Mouse (Mus musculus) midbrain, embryonic 14.5 days (tissue): ENCODE measurements around the gene Pgm2. TPM values are rescaled to one million over a fixed set of nuclear protein-coding genes. Genes with fewer than 3 reads are reported as not detected.
A peak's percentile ranks its signal among the peaks of the same experiment; 100 is the strongest.

Source experiments
- ATAC-seq: fragments of 200-750 bp; cut with Nextera tagmentation; 2 replicates; pipeline ENCODE4 v1.8.0; 2017; ENCODE audit warnings: moderate number of reproducible peaks, moderate library complexity; ENCODE audit not compliant: low FRiP score, low TSS enrichment
- DNase-seq: peaks from one replicate; pipeline ENCODE4 v3.0.0-alpha.2; 2015
- H3K27ac ChIP-seq: fragments of 300-500 bp; sonication (generic); replicated peaks from 2 replicates; pipeline ENCODE4 v1.5.1; 2014; ENCODE audit warnings: mild to moderate bottlenecking, low read depth, low read length, moderate library complexity
- H3K27me3 ChIP-seq: fragments of 300-500 bp; sonication (generic); 2 replicates; pipeline ENCODE4 v1.6.1; 2014; ENCODE audit warnings: low read length, control low read depth, mixed read lengths; ENCODE audit not compliant: control insufficient read depth, insufficient read depth
- H3K36me3 ChIP-seq: fragments of 300-500 bp; sonication (generic); 2 replicates; pipeline ENCODE4 v1.6.1; 2014; ENCODE audit warnings: low read length, control low read depth; ENCODE audit not compliant: control insufficient read depth, insufficient read depth
- H3K4me1 ChIP-seq: fragments of 300-500 bp; sonication (generic); 2 replicates; pipeline ENCODE4 v1.6.1; 2014; ENCODE audit warnings: mild to moderate bottlenecking, antibody characterized with exemption, low read length, control low read depth; ENCODE audit not compliant: control insufficient read depth, insufficient read depth
- H3K4me2 ChIP-seq: fragments of 300-500 bp; sonication (generic); 2 replicates; pipeline ENCODE4 v1.6.1; 2014; ENCODE audit warnings: mild to moderate bottlenecking, low read length, moderate library complexity
- H3K4me3 ChIP-seq: fragments of 300-500 bp; sonication (generic); replicated peaks from 2 replicates; pipeline ENCODE4 v1.5.1; 2014; ENCODE audit warnings: low read depth, low read length
- H3K9ac ChIP-seq: fragments of 300-500 bp; sonication (generic); replicated peaks from 2 replicates; pipeline ENCODE4 v1.6.1; 2014; ENCODE audit warnings: mild to moderate bottlenecking, low read length, moderate library complexity
- H3K9me3 ChIP-seq: fragments of 300-500 bp; sonication (generic); 2 replicates; pipeline ENCODE4 v1.6.1; 2016; ENCODE audit warnings: low read length, control low read depth, mixed read lengths; ENCODE audit not compliant: control insufficient read depth
- WGBS: fragments of 180-500 bp; shearing (Covaris S2); extraction: QIAGEN DNeasy Blood & Tissue Kit; methylation state at CpG from one replicate; pipeline ENCODE4 v1.1.7; 2014; 5-methylcytosine and 5-hydroxymethylcytosine counted together
- microRNA-seq: library from miRNA; unstranded; fragments of <30 nt; microRNA quantifications from one replicate; pipeline ENCODE4, GENCODE M21; 2016
- polyA plus RNA-seq: library from polyadenylated mRNA; unstranded; fragments of >200 nt; fragmentation: Nextera tagmentation; extraction: Ambion mirVana; gene quantifications from 2 replicates; pipeline ENCODE4 v1.2.1, GENCODE M21; 2014

Pgm2 gene
- polyA plus RNA-seq, 1 experiment from 2014 or later: 20.5 TPM

DNA sequence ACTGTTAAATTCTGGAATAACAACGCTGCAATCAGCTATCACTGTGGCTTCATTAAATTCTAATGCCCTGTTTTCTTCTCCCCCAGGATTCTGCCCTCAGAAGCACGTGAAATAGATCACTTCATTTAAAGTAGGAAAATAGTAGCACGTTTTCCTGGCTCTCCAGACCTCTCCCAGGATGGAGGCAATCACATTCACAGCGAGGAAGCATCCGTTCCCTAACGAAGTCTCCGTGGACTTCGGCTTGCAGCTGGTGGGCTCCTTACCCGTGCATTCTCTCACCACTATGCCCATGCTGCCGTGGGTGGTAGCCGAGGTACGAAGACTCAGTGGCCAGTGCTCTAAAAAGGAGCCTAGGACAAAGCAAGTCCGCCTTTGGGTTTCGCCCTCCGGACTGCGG lies 80.6 kb downstream of the Pgm2 start:
- Histone ChIP-seq H3K4me3 (no peak overlapping the region), H3K4me2 (no peak overlapping the region), H3K9ac (no peak overlapping the region), H3K4me1 (no peaks in the 10 kb centered on the region), H3K9me3 (no peaks in the 10 kb centered on the region), H3K27me3 (no peaks in the 10 kb centered on the region), H3K36me3 (no peaks in the 10 kb centered on the region), H3K27ac (no peak overlapping the region)
- DNase-seq (peak; percentile 31), ATAC-seq (no peak)
- 69% methylated on average over 16 of the region's 16 CpGs for WGBS

DNA sequence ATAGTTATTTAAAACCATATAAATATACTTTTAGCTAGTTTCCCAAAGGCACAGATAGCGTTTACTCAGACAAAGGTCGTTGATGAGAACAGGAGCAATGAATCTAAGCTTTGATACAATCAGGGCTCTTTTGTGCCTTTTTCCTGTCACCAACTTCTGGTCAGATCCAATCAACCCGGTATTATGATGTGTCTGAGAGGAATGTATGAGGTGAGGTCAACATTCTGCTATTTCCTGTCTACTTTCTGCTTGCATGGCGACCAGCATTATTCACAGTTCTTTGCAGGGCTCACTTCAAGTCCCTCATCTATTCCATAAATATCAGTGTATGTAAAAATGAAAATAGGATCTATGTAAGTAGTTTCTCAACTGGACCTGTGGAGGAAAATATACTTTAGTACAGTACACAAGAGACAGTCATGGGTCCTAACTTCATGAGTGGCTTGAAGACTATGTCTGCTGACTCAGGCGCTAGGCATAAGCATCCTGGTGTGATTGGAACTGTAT lies 81.7 kb downstream of the Pgm2 start:
- no peak for DNase-seq
- Histone ChIP-seq H3K27ac (no peak overlapping the region), H3K4me2 (no peak overlapping the region), H3K9ac (no peak overlapping the region), H3K36me3 (no peaks in the 10 kb centered on the region), H3K4me3 (no peak overlapping the region), H3K4me1 (no peaks in the 10 kb centered on the region), H3K27me3 (no peaks in the 10 kb centered on the region), H3K9me3 (no peaks in the 10 kb centered on the region)
- ATAC-seq: no peak
- WGBS: 89% methylated on average over 5 of the region's 5 CpGs

Small RNA genes lying within 50 kb of the gene (microRNA-seq; reads per million reads assigned to microRNA genes)
- gene Gm22395 (not detected), gene Gm23967 (not detected)

Other genes with a start within 250 kb of the Pgm2 start
- gene Rell1, start 124.1 kb upstream of the Pgm2 start, polyA plus RNA-seq: 4.1 and 6.1 TPM in 2 replicates
- 9.3 and 11.7 TPM in 2 replicates for gene Tbc1d1, start 63.4 kb downstream of the Pgm2 start, polyA plus RNA-seq